Mouse (Mus musculus) lung, postnatal 14 days (tissue): ENCODE results near the gene Sap18b.
A peak's percentile ranks its signal among the peaks of the same experiment; 100 is the strongest.
"Not testable (repeated sequence)": the region's sequence is repeated elsewhere in the genome, so short reads cannot be mapped to it uniquely, and the experiment has no call there.

ENCODE experiments used
- DNase-seq: peaks from one replicate; pipeline ENCODE4 v3.0.0; 2021

Gene Sap18b

DNA sequence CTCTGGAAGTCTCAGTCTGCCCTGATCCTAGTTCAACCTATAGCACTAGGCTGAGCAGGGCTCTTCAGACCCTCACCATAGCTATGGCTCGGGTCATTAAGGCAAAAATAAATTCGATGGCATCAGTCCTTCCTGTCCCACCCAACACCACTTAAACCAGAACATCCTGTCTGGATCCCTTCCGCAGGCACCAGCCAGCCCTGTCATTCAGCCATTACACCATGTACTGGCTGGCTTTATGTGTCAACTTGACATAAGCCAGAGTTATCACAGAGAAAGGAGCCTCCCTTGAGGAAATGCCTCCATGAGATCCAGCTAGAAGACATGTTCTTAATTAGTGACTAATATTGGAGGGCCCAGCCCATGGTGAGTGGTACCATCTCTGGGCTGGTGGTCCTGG, 2.4 kb upstream of the Sap18b start:
- DNase-seq: no peak

- no peak for DNase-seq
These were observed 5.0 kb downstream of the Sap18b start for GRCm38 (mm10) chr8:95830144-95830543.

DNA sequence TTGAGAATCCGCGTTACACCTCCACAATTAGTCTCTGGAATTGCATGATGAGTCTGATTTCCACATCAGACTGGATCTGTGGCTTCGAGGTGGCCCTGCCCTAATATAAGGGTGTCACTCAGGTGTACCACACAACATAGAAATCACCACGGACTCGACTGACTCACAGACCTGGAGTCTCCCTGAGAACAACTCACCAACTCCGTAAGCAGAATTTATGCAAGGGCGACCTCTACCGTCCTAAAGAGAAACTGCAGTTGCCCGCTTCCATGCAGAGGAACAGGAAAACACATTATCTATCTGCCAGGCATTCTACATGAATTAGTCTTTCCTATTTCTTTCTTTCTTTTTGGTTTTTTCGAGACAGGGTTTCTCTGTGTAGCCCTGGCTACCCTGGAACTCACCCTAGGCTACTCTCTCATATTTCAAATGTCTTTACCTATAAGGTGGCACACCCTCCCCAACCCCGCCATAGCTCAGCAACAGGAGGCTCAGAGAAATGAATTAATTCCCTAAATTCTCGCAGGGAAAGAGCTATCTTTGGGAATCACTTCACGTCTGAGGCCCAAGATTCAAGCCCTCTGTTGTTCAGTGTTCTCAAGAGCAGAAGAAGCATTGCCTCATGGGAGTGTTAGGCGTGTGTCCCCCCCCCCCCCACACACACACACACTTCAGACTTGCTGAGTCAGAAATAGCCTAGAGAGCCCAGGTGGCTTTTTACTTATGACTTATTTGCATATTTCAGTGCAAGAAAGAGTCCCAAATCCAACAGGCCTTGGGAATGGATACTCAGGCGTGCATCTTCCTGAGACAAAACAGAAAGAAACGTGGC, 7.7 kb downstream of the Sap18b start:
- peak; percentile 86 for DNase-seq

- DNase-seq: no peak
These were observed 8.4 kb downstream of the Sap18b start for GRCm38 (mm10) chr8:95833435-95833984.

DNA sequence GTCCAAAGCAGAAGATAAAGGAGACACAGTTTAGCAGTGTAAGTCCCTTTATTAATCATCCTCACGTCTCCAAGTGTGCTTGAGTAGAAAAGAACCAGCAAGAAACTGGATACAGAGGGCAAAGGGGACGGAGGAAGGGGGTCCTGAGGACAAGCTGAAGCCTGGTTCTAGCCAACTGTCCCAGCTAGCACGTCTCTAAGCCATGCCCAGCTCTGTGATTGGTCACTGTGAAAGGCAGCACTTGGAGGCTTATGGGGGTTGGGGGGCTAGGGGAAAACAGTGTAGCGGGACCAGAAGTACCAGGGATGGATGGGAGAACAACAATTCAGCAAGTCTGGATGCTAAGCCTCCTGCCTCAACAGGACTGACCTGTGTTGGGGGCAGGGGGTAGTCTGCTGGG, 10.7 kb downstream of the Sap18b start:
- no peak for DNase-seq

- no peak for DNase-seq
These were observed 12.1 kb downstream of the Sap18b start for GRCm38 (mm10) chr8:95837266-95837665.

DNA sequence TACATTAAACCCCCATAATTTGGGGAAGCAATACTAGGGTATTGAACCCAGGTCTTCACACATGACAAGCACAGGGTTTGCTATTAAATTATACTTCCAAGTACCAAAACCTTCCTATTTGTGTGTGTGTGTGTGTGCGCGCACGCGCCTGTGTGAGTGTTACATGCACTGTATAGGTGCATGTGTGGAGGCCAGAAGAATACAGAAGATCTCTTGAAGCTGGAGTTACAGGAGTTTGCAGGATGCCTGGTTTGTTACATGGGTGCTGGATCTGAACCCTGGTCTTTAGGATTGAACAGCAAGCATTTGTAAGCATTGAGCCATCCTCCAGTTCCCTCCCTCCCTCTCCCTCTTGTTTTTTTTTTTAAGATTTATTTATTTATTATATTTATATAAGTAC, 14.1 kb downstream of the Sap18b start:
- no peak for DNase-seq

- no peak for DNase-seq
These were observed 16.3 kb downstream of the Sap18b start for GRCm38 (mm10) chr8:95841436-95841835.

DNA sequence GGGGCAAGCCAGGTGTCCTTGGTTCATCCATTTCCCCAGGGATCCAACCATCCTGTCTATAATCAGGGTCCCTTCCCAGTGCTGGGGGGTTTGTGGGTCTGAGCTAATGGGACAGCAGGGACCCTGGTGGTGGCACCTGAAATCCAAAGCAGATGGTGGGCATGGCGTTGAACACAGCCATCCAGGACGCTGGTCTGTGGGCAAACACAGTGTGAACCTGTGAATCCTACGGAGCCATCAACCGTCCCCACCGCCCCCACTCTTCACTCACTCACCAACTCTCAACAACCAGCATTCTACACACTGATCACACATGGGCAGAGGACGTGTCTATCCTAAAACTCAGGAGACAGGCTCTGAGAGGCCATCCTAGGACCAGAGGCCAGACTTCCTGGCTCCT, 18.8 kb downstream of the Sap18b start:
- DNase-seq: no peak

DNA sequence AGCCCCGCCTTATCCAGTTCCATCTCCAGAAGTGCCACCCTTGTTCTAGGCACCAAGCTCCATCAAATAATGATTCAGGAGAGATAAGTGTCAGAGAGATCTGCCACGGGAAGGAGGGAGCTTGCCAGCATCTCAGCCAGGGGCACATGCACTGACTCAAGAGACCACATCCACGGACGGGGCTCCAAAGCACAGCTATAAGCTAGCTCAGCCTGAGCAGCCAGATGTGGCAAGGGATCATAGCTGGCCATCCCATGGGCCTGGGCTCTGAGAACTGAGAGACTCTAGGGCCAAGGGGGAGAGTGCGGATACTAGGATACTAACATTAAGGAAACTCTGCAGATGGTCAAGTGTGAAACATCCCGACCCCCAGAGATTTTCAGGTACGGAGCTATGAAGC, 19.9 kb downstream of the Sap18b start:
- no peak for DNase-seq

- no peak for DNase-seq
These were observed 23.0 kb downstream of the Sap18b start for GRCm38 (mm10) chr8:95848061-95848551.

DNA sequence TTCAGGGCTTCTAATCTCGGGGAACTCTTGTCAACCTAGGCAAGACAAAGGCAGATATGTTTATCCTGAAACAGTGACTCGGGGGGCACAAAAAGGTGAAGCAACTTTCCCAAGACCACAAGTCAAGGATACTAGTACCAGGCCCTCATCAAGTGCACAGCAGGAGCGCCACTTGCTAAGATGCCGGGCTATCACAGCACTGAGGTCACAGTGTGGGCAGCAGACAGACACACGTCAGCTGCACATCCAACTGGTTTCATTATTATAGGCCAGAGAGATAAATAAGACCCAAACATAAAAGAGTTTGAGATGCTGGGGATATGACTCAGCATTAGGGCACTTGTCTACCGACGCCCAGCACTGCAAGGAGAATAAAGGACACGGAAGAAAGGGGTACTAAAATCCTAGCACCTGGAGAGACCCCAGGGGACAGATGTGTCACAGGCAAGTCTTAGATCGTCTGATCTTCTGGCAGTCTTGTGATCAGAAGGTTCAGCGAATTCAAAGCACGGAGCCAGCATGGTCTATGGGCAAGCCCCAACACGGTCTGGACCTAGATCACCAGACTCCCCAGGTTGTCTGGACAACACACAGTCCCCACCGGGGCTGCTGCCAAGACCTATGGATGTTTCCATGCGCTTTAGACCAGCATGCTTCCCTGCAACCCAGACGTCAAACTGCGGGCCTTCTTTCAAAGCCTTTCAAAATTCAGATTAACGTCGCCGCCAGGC, 23.8 kb downstream of the Sap18b start:
- DNase-seq: no peak

- no peak for DNase-seq
These were observed 25.2 kb downstream of the Sap18b start for GRCm38 (mm10) chr8:95850326-95850725.

DNA sequence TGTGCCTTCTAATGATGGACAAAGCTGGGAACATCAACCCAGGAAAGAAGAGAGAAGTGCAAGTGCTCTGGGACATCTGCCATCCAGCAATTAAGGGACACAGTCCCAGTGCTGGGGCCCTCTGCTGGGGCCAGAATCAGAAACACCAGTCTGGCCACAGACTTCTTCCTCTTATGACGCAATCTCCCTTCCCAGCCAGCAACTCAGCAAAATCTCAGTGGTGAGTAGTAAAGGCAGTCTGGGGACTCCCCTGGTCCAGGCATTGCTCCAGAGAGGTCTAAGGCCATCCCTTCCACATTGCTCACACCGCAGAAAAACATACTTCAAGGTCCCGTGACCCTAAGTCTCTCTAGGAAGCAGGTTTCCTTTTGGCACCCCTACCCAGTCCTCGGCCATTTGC, 27.1 kb downstream of the Sap18b start:
- peak; percentile 45 for DNase-seq

DNA sequence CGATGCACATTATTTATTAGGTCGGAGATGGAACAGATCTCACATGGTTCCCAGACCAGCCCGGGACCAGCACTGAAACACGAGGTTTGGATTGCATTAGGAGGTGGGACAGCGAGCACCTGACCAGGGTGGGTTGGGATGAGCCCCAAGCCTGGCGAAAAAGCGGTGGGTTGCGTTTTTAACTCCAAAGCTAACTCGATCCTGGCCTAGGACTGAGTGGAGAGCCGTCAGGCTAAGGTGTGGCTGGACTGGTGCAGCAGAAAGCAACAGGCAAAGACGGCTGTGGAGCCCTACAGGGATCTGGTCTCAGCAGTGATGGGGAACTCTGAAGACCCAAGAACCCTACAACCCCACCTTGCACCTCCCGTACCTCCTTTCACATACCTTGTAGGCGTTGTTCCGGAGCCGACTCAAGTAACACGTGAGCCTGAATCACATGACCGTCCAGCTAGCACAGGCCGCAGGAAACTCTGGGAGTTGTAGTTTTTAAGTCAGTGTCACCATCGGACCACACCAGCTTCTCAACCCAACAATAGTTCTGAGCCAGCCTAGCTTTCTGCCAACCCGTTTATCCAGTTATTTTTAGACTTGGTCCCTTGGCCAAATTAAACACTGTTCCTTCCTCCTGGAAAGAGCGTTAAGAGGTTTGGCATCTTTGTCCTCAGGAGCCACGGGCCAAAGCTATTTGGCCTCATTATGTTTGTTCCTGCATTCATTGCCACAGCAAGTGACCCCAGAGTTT, 28.1 kb downstream of the Sap18b start, which contains the start of gene Slc38a7:
Slc38a7 (minus strand) TSS at position 438 of the 742 bp plus-strand sequence.
- DNase-seq: peak; percentile 75

DNA sequence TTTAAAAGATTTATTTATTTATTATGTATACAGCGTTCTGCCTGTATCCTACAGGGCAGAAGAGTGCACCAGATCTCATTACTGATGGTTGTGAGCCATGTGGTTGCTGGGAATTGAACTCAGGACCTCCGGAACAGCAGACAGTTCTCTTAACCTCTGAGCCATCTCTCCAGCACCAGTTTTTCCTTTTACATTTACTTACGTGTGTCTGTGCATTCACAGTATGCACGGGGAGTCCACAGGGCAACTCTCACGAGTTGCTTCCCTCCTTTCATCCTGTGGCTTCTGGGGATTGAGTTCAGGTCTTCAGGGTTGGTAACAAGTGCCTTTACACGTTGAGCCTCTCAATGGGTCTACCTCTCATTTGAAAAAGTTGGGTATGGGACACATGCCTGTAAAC, 29.0 kb downstream of the Sap18b start:
- no peak for DNase-seq

DNA sequence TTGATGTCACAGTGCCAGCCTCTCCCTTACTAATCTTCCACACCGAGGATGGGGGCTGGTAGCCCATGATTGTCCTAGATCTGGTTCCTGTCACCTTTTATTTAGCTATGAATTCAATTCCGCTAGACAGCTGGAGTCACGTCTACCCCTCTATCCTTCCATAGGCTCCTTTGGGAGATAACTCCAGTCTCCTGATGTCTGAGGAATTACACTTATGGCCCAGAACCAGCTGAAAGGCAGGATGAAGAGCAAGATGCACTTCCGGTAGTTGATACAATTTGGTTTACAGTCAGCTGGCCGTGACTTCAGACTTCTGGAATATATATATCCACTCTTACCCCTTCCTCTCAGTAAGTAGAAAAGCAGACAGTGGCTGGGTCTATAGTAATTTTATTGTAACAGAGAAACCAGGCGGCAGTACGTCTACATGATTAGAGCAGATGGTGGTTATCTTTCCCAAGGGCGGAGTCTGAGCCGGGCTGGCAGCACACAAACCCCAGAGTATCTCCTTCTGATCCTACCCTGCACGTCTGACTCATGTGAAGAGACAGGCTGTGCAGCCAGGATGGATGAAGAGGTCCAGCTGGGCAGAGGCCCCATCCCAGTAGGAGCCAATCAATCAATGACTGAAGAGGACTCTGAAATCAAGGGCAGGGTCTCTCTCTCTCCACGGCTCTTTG, 38.8 kb downstream of the Sap18b start:
- not testable (repeated sequence) for DNase-seq

GRCm38 (mm10) chr8:95864851-95865250, 39.7 kb downstream of the Sap18b start:
- not testable (repeated sequence) for DNase-seq

GRCm38 (mm10) chr8:95871690-95872089, 46.5 kb downstream of the Sap18b start:
- DNase-seq: no peak

DNA sequence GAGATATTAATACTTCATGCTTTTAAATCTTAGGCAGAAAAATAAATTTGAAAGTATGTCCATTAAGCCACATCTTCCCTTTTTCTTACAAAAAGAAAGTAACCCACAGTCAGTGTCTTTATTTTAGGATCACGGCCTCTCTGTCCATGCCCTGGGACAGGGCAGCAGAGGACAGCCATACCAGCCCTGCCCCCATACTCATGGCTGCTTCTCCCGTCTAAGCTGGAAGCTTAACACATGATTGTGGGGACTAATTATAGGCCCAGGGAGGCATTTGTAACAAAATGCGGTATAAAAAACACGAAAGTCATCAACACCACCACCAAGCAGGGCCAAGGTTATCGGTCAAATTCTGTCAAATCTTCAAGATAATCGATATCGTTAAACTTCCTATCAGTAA, 50.1 kb downstream of the Sap18b start:
- DNase-seq: no peak
